Mouse (Mus musculus) Muller cell, postnatal 12 days (primary cell): Measurements from ENCODE around the gene Amz2.

ENCODE experiments used
- DNase-seq: peaks from one replicate; pipeline ENCODE4 v3.0.0-alpha.2; 2015; ENCODE audit errors: inconsistent ontology term

Gene Amz2

GRCm38 (mm10) chr11:109421205-109421604, 4.5 kb upstream of the Amz2 start:
- DNase-seq = no peak

- no peak for DNase-seq
These were observed 3.5 kb upstream of the Amz2 start for GRCm38 (mm10) chr11:109422263-109422662.

- DNase-seq = no peak
These were observed 2.5 kb upstream of the Amz2 start for GRCm38 (mm10) chr11:109423294-109423693.

GRCm38 (mm10) chr11:109426272-109426586, 483 bp downstream of the Amz2 start:
- DNase-seq = no peak

- no peak for DNase-seq
These were observed 1.6 kb downstream of the Amz2 start for GRCm38 (mm10) chr11:109427353-109427752.

- no peak for DNase-seq
These were observed 8.6 kb downstream of the Amz2 start for GRCm38 (mm10) chr11:109434233-109434798.

GRCm38 (mm10) chr11:109436889-109437288, 11.1 kb downstream of the Amz2 start:
- DNase-seq = no peak

- no peak for DNase-seq
These were observed 13.5 kb downstream of the Amz2 start for GRCm38 (mm10) chr11:109439209-109439608.

- peak; percentile 81 for DNase-seq
These were observed 14.1 kb downstream of the Amz2 start for GRCm38 (mm10) chr11:109439829-109440340.

GRCm38 (mm10) chr11:109440641-109441040, 14.9 kb downstream of the Amz2 start:
- DNase-seq = no peak

GRCm38 (mm10) chr11:109441119-109441518, 15.4 kb downstream of the Amz2 start:
- DNase-seq = no peak

GRCm38 (mm10) chr11:109442166-109442730, 16.5 kb downstream of the Amz2 start:
- DNase-seq = no peak

GRCm38 (mm10) chr11:109443468-109444263, 17.9 kb downstream of the Amz2 start:
- DNase-seq = no peak

GRCm38 (mm10) chr11:109444600-109444999, 18.9 kb downstream of the Amz2 start:
- DNase-seq = no peak

- no peak for DNase-seq
These were observed 19.8 kb downstream of the Amz2 start for GRCm38 (mm10) chr11:109445438-109446035.

- DNase-seq = no peak
These were observed 25.4 kb downstream of the Amz2 start for GRCm38 (mm10) chr11:109451169-109451568.

GRCm38 (mm10) chr11:109456261-109456660, 30.5 kb downstream of the Amz2 start:
- DNase-seq = no peak

GRCm38 (mm10) chr11:109458165-109458564, 32.4 kb downstream of the Amz2 start:
- no peak for DNase-seq

- no peak for DNase-seq
These were observed 34.8 kb downstream of the Amz2 start for GRCm38 (mm10) chr11:109460586-109460985.

GRCm38 (mm10) chr11:109465068-109465467, 39.3 kb downstream of the Amz2 start:
- DNase-seq = no peak

- DNase-seq = no peak
These were observed 41.2 kb downstream of the Amz2 start for GRCm38 (mm10) chr11:109466987-109467386.

- DNase-seq = no peak
These were observed 42.4 kb downstream of the Amz2 start for GRCm38 (mm10) chr11:109468133-109468532.

GRCm38 (mm10) chr11:109470170-109470569, 44.4 kb downstream of the Amz2 start:
- DNase-seq = no peak
